Mouse (Mus musculus): ENCODE data around the gene Mical1. TPM values are rescaled to one million over a fixed set of nuclear protein-coding genes. Genes with fewer than 3 reads are reported as not detected.
A peak's percentile ranks its signal among the peaks of the same experiment; 100 is the strongest.

Mical1 gene
- total and polyA plus RNA-seq, 2 experiments from 2014 or later: 32.1 to 40.0 TPM

DNA sequence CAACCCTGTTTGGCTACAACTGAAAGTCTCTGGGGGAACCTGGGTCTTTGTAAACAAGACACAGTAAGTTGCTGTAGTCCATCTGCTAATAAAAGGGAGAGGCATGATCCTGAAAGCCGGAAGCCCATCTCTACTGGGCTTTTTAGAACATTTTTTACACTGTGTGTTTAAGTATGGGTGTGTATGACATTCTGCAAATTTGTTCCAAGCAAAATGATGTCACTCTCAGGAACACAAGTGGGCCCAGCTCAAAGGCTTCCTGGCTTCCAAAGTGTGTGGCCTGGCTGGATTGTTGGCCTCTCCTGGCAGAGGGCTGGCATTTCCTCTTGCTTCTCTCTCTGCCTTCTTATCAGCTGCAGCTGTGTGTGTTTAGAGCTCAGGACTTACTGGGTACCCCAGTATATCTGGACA lies 1.1 kb upstream of the Mical1 start:
- Histone ChIP-seq H3K27me3 (ENCODE audit: insufficient read depth, low read length) (no peaks in the 10 kb centered on the region), H3K36me3 (ENCODE audit: insufficient read depth) (no peaks in the 10 kb centered on the region), H3K4me2 (ENCODE audit: low read depth) (no peak overlapping the region), H3K9me3 (ENCODE audit: low read length) (no peaks in the 10 kb centered on the region), H3K27ac (ENCODE audit: low read depth, low read length) (no peak overlapping the region), H3K4me1 (ENCODE audit: insufficient read depth) (peaks cover 11% of the 10 kb centered on the region), H3K9ac (no peak overlapping the region), H3K4me3 (ENCODE audit: low read depth, low read length) (no peak overlapping the region)
- no peak for ATAC-seq
- TF ChIP-seq CTCF (IDR thresholded peaks at IDR 0.05; ENCODE audit: low read depth): no peak
- WGBS: 90% methylated on average over 1 of the region's 1 CpGs
- DNase-seq: no peak

GRCm38 (mm10) chr10:41477018-41477277 lies 834 bp downstream of the Mical1 start:
- H3K9ac ChIP-seq: peak overlapping the region; percentile 60
- H3K27me3 ChIP-seq (ENCODE audit: insufficient read depth, low read length): no peaks in the 10 kb centered on the region
- H3K4me3 ChIP-seq (ENCODE audit: low read depth, low read length): peak overlapping the region; percentile 49
- 0% methylated on average over 9 of the region's 9 CpGs for WGBS
- peaks cover 6% of the 10 kb centered on the region for H3K36me3 ChIP-seq (ENCODE audit: insufficient read depth)
- TF ChIP-seq CTCF (IDR thresholded peaks at IDR 0.05; ENCODE audit: low read depth): no peak
- ATAC-seq (peak; percentile 66), DNase-seq (peak; percentile 67)
- peak overlapping the region; percentile 70 for H3K27ac ChIP-seq (ENCODE audit: low read depth, low read length)
- peaks cover 11% of the 10 kb centered on the region for H3K4me1 ChIP-seq (ENCODE audit: insufficient read depth)
- H3K4me2 ChIP-seq (ENCODE audit: low read depth): peak overlapping the region; percentile 85
- H3K9me3 ChIP-seq (ENCODE audit: low read length): no peaks in the 10 kb centered on the region

DNA sequence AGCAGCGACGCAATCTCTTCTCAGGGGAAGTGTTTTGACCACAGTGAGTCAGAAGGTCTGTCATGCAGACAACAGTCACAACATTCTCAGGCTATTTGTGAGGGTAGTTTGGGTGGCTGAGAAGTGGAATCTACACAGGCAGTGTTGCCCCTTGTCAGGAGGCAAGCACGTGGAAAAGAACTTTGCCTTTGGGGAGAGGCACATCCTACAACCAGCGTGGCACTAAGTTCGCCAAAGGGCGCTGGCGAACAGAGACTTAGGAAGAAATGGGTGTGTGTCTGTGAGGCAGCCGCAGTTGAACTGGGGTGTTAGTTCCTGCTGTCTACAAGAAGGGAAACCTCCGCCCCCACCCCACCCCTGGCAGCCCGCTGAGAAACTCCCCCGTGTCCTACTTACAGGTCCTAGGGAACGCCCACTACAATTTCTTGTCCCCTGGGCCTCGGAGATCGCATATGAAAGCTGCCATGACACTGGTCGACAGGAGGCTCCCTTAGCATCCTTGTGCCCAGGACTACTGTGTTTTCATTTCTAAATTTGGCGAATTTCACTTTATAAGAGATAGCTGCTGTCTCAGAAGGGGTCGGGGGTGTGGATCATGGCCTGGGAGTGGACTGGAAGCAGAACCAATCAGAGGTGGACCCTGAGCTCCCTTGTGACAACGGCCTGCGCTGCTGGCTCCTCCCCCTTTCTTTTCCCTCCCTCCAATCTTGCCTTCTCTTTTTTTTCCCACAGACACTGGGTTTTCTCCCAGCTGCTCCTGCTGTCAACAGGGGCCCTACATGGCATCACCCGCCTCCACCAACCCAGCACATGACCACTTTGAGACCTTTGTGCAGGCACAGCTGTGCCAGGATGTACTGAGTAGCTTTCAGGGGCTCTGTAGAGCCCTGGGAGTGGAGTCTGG lies 1.4 kb downstream of the Mical1 start:
- Histone ChIP-seq H3K4me2 (ENCODE audit: low read depth) (peak overlapping the region; percentile 85), H3K27me3 (ENCODE audit: insufficient read depth, low read length) (no peaks in the 10 kb centered on the region), H3K4me3 (ENCODE audit: low read depth, low read length) (peak overlapping the region; percentile 49), H3K27ac (ENCODE audit: low read depth, low read length) (peak overlapping the region; percentile 70), H3K36me3 (ENCODE audit: insufficient read depth) (peaks cover 12% of the 10 kb centered on the region), H3K9ac (peak overlapping the region; percentile 60), H3K9me3 (ENCODE audit: low read length) (no peaks in the 10 kb centered on the region), H3K4me1 (ENCODE audit: insufficient read depth) (peaks cover 11% of the 10 kb centered on the region)
- 0 out of 2 replicates have a peak, but pooled peaks have one; percentile 5 for TF ChIP-seq CTCF (IDR thresholded peaks at IDR 0.05; ENCODE audit: low read depth)
- DNase-seq (peak; percentile 66), ATAC-seq (peak; percentile 77)
- 2% methylated on average over 20 of the region's 20 CpGs for WGBS

GRCm38 (mm10) chr10:41479961-41480360 lies 3.8 kb downstream of the Mical1 start:
- DNase-seq (no peak), ATAC-seq (no peak)
- peaks cover 32% of the 10 kb centered on the region for H3K36me3 ChIP-seq (ENCODE audit: insufficient read depth)
- no peak overlapping the region for H3K4me2 ChIP-seq (ENCODE audit: low read depth)
- WGBS: 72% methylated on average over 3 of the region's 3 CpGs
- H3K27me3 ChIP-seq (ENCODE audit: insufficient read depth, low read length): no peaks in the 10 kb centered on the region
- no peak overlapping the region for H3K27ac ChIP-seq (ENCODE audit: low read depth, low read length)
- H3K9ac ChIP-seq: no peak overlapping the region
- no peaks in the 10 kb centered on the region for H3K9me3 ChIP-seq (ENCODE audit: low read length)
- H3K4me3 ChIP-seq (ENCODE audit: low read depth, low read length): no peak overlapping the region
- H3K4me1 ChIP-seq (ENCODE audit: insufficient read depth): peaks cover 11% of the 10 kb centered on the region
- TF ChIP-seq CTCF (IDR thresholded peaks at IDR 0.05; ENCODE audit: low read depth): no peak

- no peak overlapping the region for H3K27ac ChIP-seq (ENCODE audit: low read depth, low read length)
- peaks cover 8% of the 10 kb centered on the region for H3K4me1 ChIP-seq (ENCODE audit: insufficient read depth)
- H3K9me3 ChIP-seq (ENCODE audit: low read length): no peaks in the 10 kb centered on the region
- DNase-seq (no peak), ATAC-seq (no peak)
- peaks cover 45% of the 10 kb centered on the region for H3K36me3 ChIP-seq (ENCODE audit: insufficient read depth)
- TF ChIP-seq CTCF (IDR thresholded peaks at IDR 0.05; ENCODE audit: low read depth): no peak
- WGBS: 78% methylated on average over 33 of the region's 33 CpGs
- H3K27me3 ChIP-seq (ENCODE audit: insufficient read depth, low read length): no peaks in the 10 kb centered on the region
- H3K4me2 ChIP-seq (ENCODE audit: low read depth): no peak overlapping the region
- H3K9ac ChIP-seq: no peak overlapping the region
- H3K4me3 ChIP-seq (ENCODE audit: low read depth, low read length): no peak overlapping the region
Observed at GRCm38 (mm10) chr10:41480938-41481880, 5.1 kb downstream of the Mical1 start.

- DNase-seq: no peak
- Histone ChIP-seq H3K4me1 (ENCODE audit: insufficient read depth) (peaks cover 3% of the 10 kb centered on the region; the same call in 1 of the 2 replicates), H3K36me3 (ENCODE audit: insufficient read depth) (peaks cover 56% of the 10 kb centered on the region), H3K4me2 (ENCODE audit: low read depth) (no peak overlapping the region), H3K9ac (no peak overlapping the region), H3K4me3 (ENCODE audit: low read depth, low read length) (no peak overlapping the region), H3K27ac (ENCODE audit: low read depth, low read length) (no peak overlapping the region), H3K9me3 (ENCODE audit: low read length) (no peaks in the 10 kb centered on the region), H3K27me3 (ENCODE audit: insufficient read depth, low read length) (no peaks in the 10 kb centered on the region)
- no peak for TF ChIP-seq CTCF (IDR thresholded peaks at IDR 0.05; ENCODE audit: low read depth)
- ATAC-seq: no peak
- 82% methylated on average over 7 of the region's 7 CpGs for WGBS
Observed at GRCm38 (mm10) chr10:41482446-41482845, 6.3 kb downstream of the Mical1 start.
